ENCODE assay signal across 11 mouse cellular contexts in the genomic region with DNA sequence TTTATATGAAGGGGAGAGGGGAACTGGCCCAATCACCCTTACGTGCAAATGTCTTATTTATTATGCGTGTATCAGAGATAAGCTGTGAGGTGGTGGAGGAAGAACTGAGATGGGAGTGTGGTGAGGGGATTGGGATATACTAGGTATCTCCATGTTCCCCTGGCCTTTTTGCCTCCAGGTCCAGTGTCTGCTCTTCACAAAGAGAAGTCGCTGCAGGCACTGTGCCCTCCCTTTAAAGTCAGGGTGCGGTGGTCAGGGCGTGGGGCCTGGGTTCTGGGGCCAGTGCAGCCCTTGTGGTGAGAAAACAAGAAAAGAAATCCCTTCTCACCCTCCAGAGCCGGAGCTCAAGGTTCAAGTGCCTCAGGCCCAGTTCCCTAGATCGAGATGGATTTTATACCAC. TPM values are rescaled to one million over a fixed set of nuclear protein-coding genes. Genes with fewer than 3 reads are reported as not detected.
DNase-seq lines count a peak whose midpoint lies in the region; ATAC-seq and TF ChIP-seq lines count a peak whose summit lies in the region.
"Had no signal": no experiment of that assay in that cellular context is flagged by ENCODE, and none has a peak within 500 bp of the region (broad histone marks: within the 10 kb centered on the region; RNA-seq: fewer than 3 reads in every experiment).

No protein-coding gene starts in this region.

- no peak overlapping the region; the same call in none of the 2 replicates for H3K27ac ChIP-seq in heart, embryonic 16.5 days (ENCODE audit: low read length)
- H3K27ac ChIP-seq in forebrain, embryonic 13.5 days: peak overlapping the region; percentile 98
- peak overlapping the region; percentile 84; the same call in 1 of the 2 replicates for H3K27ac ChIP-seq in hindbrain, postnatal 0 days
- H3K27ac ChIP-seq in neural tube, embryonic 12.5 days: 0 out of 2 replicates have a peak overlapping the region, but pooled peaks have one; percentile 88
- no peak overlapping the region for H3K27ac ChIP-seq in liver, embryonic 12.5 days

- no peak for TF ChIP-seq CTCF in hindbrain, postnatal 0 days (IDR thresholded peaks at IDR 0.05; ENCODE audit: low read depth)

- no peak for DNase-seq in heart, adult 18-20 months
- DNase-seq in hindbrain, postnatal 0 days (ENCODE audit: low spot score): no peak
- no peak for DNase-seq in left cerebral cortex, postnatal 36 days (ENCODE audit: low spot score in 2 of 2)
- DNase-seq: liver; right cerebral cortex, postnatal 25 days; thymus, postnatal 25 days had no signal

- intact Hi-C loops in left cerebral cortex, postnatal 36 days (cut with DNase I): no loop called here

- H3K9me3 ChIP-seq in heart, embryonic 16.5 days (replicated peaks; ENCODE audit: control insufficient read depth, low read length): no peaks in the 10 kb centered on the region
- H3K9me3 ChIP-seq in forebrain, embryonic 13.5 days (replicated peaks): no peaks in the 10 kb centered on the region
- H3K9me3 ChIP-seq in hindbrain, postnatal 0 days (ENCODE audit: low read length): no peaks in the 10 kb centered on the region
- no peaks in the 10 kb centered on the region for H3K9me3 ChIP-seq in neural tube, embryonic 12.5 days
- no peaks in the 10 kb centered on the region for H3K9me3 ChIP-seq in liver, embryonic 12.5 days (replicated peaks)
- H3K9me3 ChIP-seq: megakaryocyte, embryonic 14.5 days had no signal

- H3K4me2 ChIP-seq in heart, embryonic 16.5 days (ENCODE audit: low read depth, low read length): peak overlapping the region; percentile 62; the same call in 1 of the 2 replicates
- peak overlapping the region; percentile 88 for H3K4me2 ChIP-seq in forebrain, embryonic 13.5 days
- H3K4me2 ChIP-seq in hindbrain, postnatal 0 days (ENCODE audit: low read depth, low read length): peak overlapping the region; percentile 58
- H3K4me2 ChIP-seq in neural tube, embryonic 12.5 days (replicated peaks): peak overlapping the region; percentile 83
- no peak overlapping the region for H3K4me2 ChIP-seq in liver, embryonic 12.5 days

- no peaks in the 10 kb centered on the region for H3K27me3 ChIP-seq in heart, embryonic 16.5 days (ENCODE audit: control insufficient read depth, insufficient read depth, low read length)
- no peaks in the 10 kb centered on the region for H3K27me3 ChIP-seq in forebrain, embryonic 13.5 days
- H3K27me3 ChIP-seq in hindbrain, postnatal 0 days (ENCODE audit: insufficient read depth, low read length): no peaks in the 10 kb centered on the region
- no peaks in the 10 kb centered on the region for H3K27me3 ChIP-seq in neural tube, embryonic 12.5 days (replicated peaks)
- peaks cover 26% of the 10 kb centered on the region for H3K27me3 ChIP-seq in liver, embryonic 12.5 days (replicated peaks)

- no peak for ATAC-seq in heart, embryonic 16.5 days (replicated peaks; ENCODE audit: extremely low read depth, insufficient read depth, low FRiP score)
- ATAC-seq in forebrain, embryonic 13.5 days: no peak
- ATAC-seq in hindbrain, postnatal 0 days: no peak
- no peak for ATAC-seq in neural tube, embryonic 12.5 days (ENCODE audit: low FRiP score, low read depth)
- no peak for ATAC-seq in liver, embryonic 12.5 days

- H3K36me3 ChIP-seq in heart, embryonic 16.5 days (ENCODE audit: control insufficient read depth, insufficient read depth): peaks cover 34% of the 10 kb centered on the region
- peaks cover 87% of the 10 kb centered on the region for H3K36me3 ChIP-seq in forebrain, embryonic 13.5 days (ENCODE audit: poor library complexity, severe bottlenecking)
- H3K36me3 ChIP-seq in hindbrain, postnatal 0 days (ENCODE audit: insufficient read depth, low read length): peaks cover 23% of the 10 kb centered on the region
- peaks cover 81% of the 10 kb centered on the region for H3K36me3 ChIP-seq in neural tube, embryonic 12.5 days
- H3K36me3 ChIP-seq in liver, embryonic 12.5 days: peaks cover 91% of the 10 kb centered on the region

- peak overlapping the region; percentile 57 for H3K9ac ChIP-seq in heart, embryonic 16.5 days (ENCODE audit: low read length)
- H3K9ac ChIP-seq in forebrain, embryonic 13.5 days: peak overlapping the region; percentile 99
- H3K9ac ChIP-seq in hindbrain, postnatal 0 days (replicated peaks; ENCODE audit: low read length): peak overlapping the region; percentile 58; the same call in 1 of the 2 replicates
- H3K9ac ChIP-seq in neural tube, embryonic 12.5 days: peak overlapping the region; percentile 71
- H3K9ac ChIP-seq in liver, embryonic 12.5 days: no peak overlapping the region

- WGBS in heart, embryonic 16.5 days: 79% methylated on average over 7 of the region's 7 CpGs
- 57% methylated on average over 7 of the region's 7 CpGs for WGBS in forebrain, embryonic 13.5 days
- 40% methylated on average over 7 of the region's 7 CpGs for WGBS in hindbrain, postnatal 0 days
- 62% methylated on average over 7 of the region's 7 CpGs for WGBS in neural tube, embryonic 12.5 days
- 81% methylated on average over 7 of the region's 7 CpGs for WGBS in liver, embryonic 12.5 days (ENCODE audit: insufficient replicate concordance)

- H3K4me3 ChIP-seq in heart, embryonic 16.5 days (ENCODE audit: low read length): no peak overlapping the region
- peak overlapping the region; percentile 85 for H3K4me3 ChIP-seq in forebrain, embryonic 13.5 days
- H3K4me3 ChIP-seq in hindbrain, postnatal 0 days (ENCODE audit: low read length): peak overlapping the region; percentile 34; the same call in 1 of the 2 replicates
- peak overlapping the region; percentile 38; the same call in 1 of the 2 replicates for H3K4me3 ChIP-seq in neural tube, embryonic 12.5 days
- no peak overlapping the region for H3K4me3 ChIP-seq in liver, embryonic 12.5 days
- H3K4me3 ChIP-seq: megakaryocyte, embryonic 14.5 days had no signal

- peaks cover 60% of the 10 kb centered on the region for H3K4me1 ChIP-seq in heart, embryonic 16.5 days (ENCODE audit: control insufficient read depth, insufficient read depth, low read length)
- peaks cover 63% of the 10 kb centered on the region for H3K4me1 ChIP-seq in forebrain, embryonic 13.5 days
- peaks cover 30% of the 10 kb centered on the region for H3K4me1 ChIP-seq in hindbrain, postnatal 0 days (ENCODE audit: insufficient read depth, low read length)
- peaks cover 60% of the 10 kb centered on the region for H3K4me1 ChIP-seq in neural tube, embryonic 12.5 days
- H3K4me1 ChIP-seq in liver, embryonic 12.5 days: peaks cover 45% of the 10 kb centered on the region

RNA-seq across cellular contexts. Expression of a gene that starts 6.7 kb away (rescaled TPM):
- 3.1 and 3.4 TPM in 2 replicates for polyA plus RNA-seq in heart, embryonic 16.5 days (2015; fragmentation: Nextera tagmentation; extraction: Ambion mirVana)
- total RNA-seq in heart, adult 18-20 months (2021): 10 to 100 TPM; 11.5 to 11.8 TPM
- 16.7 and 18.2 TPM in 2 replicates for polyA plus RNA-seq in forebrain, embryonic 13.5 days (2015; fragmentation: Nextera tagmentation; extraction: Ambion mirVana)
- total RNA-seq in hindbrain, postnatal 0 days (2014; rRNA removed): 114 and 129 TPM in 2 replicates
- polyA plus RNA-seq in hindbrain, postnatal 0 days (2015; fragmentation: Nextera tagmentation; extraction: Ambion mirVana): 9.3 TPM in 2 replicates
- 21.6 and 22.7 TPM in 2 replicates for polyA plus RNA-seq in neural tube, embryonic 12.5 days (2016; fragmentation: Nextera tagmentation; extraction: Ambion mirVana)
- 10 to 100 TPM; 34.7 to 37.3 TPM for total RNA-seq in left cerebral cortex, postnatal 36 days (2021)
- polyA plus RNA-seq in liver, embryonic 12.5 days (2016; fragmentation: Nextera tagmentation; extraction: Ambion mirVana): 1.9 TPM in 2 replicates

RNA-seq across cellular contexts. Expression of a gene that starts 41.3 kb away (rescaled TPM):
- polyA plus RNA-seq in heart, embryonic 16.5 days (2015; fragmentation: Nextera tagmentation; extraction: Ambion mirVana): 15.0 and 19.0 TPM in 2 replicates
- 10 to 100 TPM; 12.9 to 14.9 TPM for total RNA-seq in heart, adult 18-20 months (2021)
- 42.1 and 47.5 TPM in 2 replicates for polyA plus RNA-seq in forebrain, embryonic 13.5 days (2015; fragmentation: Nextera tagmentation; extraction: Ambion mirVana)
- total RNA-seq in hindbrain, postnatal 0 days (2014; rRNA removed): 37.1 and 57.3 TPM in 2 replicates
- polyA plus RNA-seq in hindbrain, postnatal 0 days (2015; fragmentation: Nextera tagmentation; extraction: Ambion mirVana): 19.0 and 19.8 TPM in 2 replicates
- 42.8 and 46.6 TPM in 2 replicates for polyA plus RNA-seq in neural tube, embryonic 12.5 days (2016; fragmentation: Nextera tagmentation; extraction: Ambion mirVana)
- 10 to 100 TPM; 31.9 to 37.4 TPM for total RNA-seq in left cerebral cortex, postnatal 36 days (2021)
- polyA plus RNA-seq in liver, embryonic 12.5 days (2016; fragmentation: Nextera tagmentation; extraction: Ambion mirVana): 10.3 and 10.8 TPM in 2 replicates

RNA-seq across cellular contexts. Expression of a gene that starts 59.0 kb away (rescaled TPM):
- 134 and 139 TPM in 2 replicates for polyA plus RNA-seq in heart, embryonic 16.5 days (2015; fragmentation: Nextera tagmentation; extraction: Ambion mirVana)
- total RNA-seq in heart, adult 18-20 months (2021): 10 to 100 TPM; 70.9 to 79.7 TPM
- 395 and 428 TPM in 2 replicates for polyA plus RNA-seq in forebrain, embryonic 13.5 days (2015; fragmentation: Nextera tagmentation; extraction: Ambion mirVana)
- total RNA-seq in hindbrain, postnatal 0 days (2014; rRNA removed): 366 and 402 TPM in 2 replicates
- polyA plus RNA-seq in hindbrain, postnatal 0 days (2015; fragmentation: Nextera tagmentation; extraction: Ambion mirVana): 672 and 704 TPM in 2 replicates
- polyA plus RNA-seq in neural tube, embryonic 12.5 days (2016; fragmentation: Nextera tagmentation; extraction: Ambion mirVana): 390 and 430 TPM in 2 replicates
- 100 to 1,000 TPM; 812 to 902 TPM for total RNA-seq in left cerebral cortex, postnatal 36 days (2021)
- polyA plus RNA-seq in liver, embryonic 12.5 days (2016; fragmentation: Nextera tagmentation; extraction: Ambion mirVana): 83.1 and 84.6 TPM in 2 replicates

Comparison
In these comparisons a context has a peak if more than half of its experiments do, and no peak if none do; other contexts are left out.
1. H3K27ac ChIP-seq: peak in forebrain, embryonic 13.5 days (single experiment), hindbrain, postnatal 0 days (single experiment) and neural tube, embryonic 12.5 days (single experiment); none in heart, embryonic 16.5 days (single experiment) and liver, embryonic 12.5 days (single experiment).
2. H3K4me3 ChIP-seq: peak in forebrain, embryonic 13.5 days (single experiment), hindbrain, postnatal 0 days (single experiment) and neural tube, embryonic 12.5 days (single experiment); none in heart, embryonic 16.5 days (single experiment) and liver, embryonic 12.5 days (single experiment).